Mouse (Mus musculus) lung, postnatal 10 days (tissue): Measurements from ENCODE around the gene Gm20518.

Source experiments
- DNase-seq: peaks from one replicate; pipeline ENCODE4 v3.0.0; 2021

Gm20518 gene

DNA sequence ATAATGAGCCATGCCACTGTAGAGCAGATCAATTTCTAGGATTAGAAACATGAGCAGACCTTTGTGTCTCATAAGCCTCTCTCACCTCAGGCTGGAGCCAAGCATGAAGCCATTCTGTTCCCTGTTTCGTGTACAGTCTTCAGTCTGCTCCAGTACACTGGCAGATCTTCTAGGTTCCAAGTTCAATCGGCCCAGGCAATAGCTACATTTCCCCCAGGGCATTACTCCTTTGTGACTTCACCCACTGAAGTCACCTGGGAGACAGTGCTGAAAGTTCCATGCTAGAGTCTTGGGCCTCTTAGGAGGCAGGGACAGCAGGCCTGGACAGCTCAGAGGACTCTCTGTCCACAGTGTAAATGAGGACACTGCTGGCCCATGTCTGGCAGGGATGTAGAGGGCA lies 2.5 kb upstream of the Gm20518 start, which contains the start of gene Tssk1:
TSS of gene Tssk1 (plus strand) at position 301 of the 400 bp plus-strand sequence.
- no peak for DNase-seq

DNA sequence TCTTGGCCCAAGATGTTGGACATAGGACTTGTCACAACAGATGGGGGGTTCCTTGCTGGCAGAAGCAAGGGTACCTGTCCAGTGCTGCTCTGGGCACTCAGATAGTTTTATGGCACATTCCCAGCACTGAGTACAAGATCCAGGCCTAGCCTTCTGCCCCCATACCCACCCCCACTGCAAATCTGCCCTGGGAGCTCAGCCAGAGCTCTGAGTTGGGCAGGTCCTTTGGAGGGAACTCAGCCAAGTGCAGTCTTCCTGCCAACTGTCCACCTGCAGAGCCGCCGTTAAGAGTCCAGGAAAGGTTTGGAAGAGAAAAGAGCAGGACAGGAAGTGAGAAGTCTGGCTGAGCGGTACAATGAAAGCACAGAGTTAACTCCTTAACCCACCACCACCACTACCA lies 1.1 kb upstream of the Gm20518 start:
- peak; percentile 51 for DNase-seq

DNA sequence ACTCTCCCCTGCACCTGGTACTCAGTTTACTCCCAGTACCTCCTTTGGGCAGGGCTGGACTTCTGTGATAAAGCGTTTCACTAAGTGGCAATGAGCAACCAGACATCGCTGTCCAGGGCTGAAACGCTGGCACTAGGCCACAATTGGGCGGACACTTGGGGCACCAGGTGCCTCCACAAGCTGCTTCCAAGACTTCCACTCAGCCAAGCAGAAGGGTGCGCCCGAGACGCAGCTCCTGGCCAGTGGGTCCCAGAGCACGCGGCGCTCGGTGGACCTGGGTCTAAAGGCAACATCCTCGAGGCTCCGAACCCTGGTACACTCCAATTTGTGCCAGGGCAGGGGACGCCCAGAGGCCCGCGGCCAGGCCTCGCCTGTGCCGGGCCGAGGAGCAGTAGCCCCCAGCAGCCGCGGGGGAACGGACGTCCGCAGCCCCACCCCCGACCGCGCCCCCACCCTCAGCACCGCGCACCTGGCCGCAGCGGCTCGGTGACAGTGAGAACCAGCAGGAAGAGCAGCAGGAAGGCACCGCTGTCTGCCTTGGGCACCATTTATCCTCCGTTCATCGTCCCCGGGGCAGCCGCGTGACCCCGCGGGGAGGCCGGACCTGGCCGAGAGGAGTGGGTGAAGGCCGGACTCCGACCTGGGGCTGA lies 429 bp downstream of the Gm20518 start:
- DNase-seq: peak; percentile 84

DNA sequence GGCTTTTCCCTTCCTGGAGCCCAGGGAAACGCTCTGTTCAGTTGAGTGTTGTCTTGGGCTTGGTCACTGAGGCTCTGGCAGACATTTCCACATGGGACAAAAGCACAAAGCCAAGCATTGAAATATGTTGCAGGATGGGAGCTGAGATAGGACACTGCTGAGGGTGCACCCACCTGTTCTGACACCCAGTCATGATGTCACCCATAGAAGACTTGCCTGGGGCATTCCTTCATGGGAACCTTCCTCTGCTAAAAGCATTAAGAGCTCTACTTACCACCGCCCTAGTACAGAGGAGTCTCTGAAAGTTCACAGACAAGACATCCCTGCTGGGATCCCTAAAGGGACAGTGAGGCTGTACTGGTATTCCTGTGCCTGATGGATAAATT lies 1.1 kb downstream of the Gm20518 start:
- no peak for DNase-seq

DNA sequence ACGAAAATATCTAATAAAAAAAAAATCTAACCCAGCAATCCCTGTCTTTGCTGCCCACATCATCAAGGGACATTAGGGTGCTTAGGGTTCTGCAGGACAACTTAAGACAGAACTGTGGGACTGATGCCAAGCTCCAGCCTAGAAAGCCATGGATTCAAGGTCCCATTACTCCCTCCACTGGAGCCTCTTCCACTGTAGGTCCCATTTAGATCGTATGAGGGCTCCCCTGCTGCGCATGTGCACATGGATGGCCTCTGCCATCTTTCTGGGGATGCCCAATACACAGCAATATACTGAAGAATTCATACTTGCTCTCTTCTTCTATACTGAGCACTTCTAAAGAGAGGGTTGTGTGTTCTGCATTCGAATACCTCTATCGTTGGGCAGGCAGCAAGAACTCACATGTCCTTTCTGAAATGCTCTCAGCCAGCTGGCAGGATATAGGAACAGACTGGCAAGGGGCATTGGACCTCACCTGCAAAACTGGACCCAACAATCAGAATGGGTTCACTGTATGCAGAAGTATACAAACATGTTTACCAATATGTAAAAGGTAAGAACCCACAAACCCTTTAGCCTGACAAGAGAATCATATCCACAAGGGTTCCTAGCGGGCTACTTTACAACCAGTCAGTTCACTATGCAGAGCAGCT lies 1.7 kb downstream of the Gm20518 start:
- no peak for DNase-seq

DNA sequence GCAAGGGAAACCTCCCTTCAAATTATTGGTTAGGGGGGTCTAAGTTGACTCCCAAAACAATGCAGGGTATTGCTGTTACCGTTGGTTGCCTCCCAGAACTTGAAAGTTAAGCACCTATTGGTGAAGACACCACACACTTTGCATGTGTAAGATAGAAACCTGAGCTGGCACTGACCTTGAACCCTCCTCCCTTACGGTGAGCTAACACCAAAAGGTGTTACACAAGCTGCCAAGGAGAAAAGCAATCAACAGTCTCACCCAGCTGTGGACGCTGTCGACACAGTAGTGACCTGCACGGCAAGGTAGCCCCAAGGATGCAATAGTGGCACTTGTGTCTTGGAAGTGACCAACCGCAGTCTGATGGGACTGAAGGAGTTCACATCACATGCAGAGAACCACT lies 7.4 kb downstream of the Gm20518 start:
- DNase-seq: no peak

DNA sequence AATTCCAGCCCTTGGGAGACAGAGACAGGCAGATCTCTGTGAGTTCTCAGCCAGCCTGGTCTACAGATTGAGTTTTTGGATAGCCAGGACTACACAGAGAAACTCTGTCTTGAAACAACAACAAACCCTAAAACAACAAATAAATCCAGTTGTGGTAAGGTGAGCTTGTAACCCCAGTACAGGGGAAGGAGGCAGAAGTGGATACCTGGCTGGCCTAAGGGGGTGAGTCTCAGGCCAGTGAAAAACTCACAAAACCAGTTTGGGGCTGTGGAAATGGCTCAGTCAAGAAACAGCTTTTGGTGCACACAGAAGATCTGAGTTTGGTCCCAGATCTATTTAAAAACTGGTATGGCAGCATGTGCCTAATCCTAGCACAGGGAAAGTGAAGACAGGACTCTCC lies 9.3 kb downstream of the Gm20518 start:
- DNase-seq: no peak

DNA sequence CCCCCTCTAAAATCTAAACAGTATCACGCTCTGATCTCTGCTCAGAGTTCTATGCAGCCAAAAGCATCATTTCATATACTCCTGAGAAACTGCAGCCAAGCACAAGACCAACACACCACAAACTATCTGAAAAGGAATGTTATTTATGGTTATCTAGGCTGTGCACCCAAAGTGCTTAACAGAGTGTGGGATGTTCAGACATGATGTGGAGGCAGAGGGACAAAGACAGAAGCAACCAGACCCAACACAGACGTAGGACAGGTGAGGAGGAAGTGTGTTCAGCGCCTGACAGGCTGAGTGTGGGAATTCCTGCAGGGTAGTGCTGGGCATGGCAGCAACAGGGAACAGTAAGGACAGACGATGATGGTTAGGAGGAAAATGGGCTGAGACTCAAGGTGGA lies 11.9 kb downstream of the Gm20518 start:
- no peak for DNase-seq

DNA sequence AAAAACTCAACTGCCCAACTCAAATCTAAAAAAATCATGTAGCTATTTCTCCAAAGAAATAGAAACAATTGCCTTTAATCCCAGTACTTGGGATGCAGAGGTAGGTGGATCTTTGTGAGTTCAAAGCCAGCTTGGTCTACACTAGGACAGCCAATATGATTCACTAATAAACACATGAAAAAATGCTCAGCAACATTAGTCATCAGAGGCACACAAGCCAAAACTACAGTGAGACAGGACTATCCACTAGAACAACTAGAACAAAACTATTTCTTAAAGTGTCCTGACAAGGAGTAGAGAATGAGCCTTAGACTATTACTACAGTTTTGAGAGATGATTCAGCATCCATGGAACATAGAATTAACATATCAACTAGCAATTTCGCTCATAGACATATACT lies 15.4 kb downstream of the Gm20518 start:
- DNase-seq: no peak

DNA sequence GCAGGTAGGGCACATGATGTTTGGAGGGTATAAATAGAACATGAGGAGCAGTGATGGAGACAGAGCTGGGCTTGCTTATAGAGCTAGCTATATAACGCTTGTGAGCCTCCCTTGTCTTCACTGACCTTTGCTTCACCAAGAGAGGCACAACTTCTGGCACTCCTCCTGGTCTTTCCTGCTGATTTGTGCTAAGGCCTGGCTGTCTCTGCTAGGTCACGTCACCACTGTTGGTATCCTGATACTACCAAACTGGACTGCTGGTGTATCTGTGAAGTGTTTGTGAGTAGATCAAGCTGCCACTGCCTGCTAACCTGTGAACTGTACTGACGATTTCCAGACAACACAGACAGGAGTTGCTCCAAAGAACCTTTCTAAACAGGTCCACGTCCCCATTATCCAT lies 16.3 kb downstream of the Gm20518 start:
- DNase-seq: no peak

DNA sequence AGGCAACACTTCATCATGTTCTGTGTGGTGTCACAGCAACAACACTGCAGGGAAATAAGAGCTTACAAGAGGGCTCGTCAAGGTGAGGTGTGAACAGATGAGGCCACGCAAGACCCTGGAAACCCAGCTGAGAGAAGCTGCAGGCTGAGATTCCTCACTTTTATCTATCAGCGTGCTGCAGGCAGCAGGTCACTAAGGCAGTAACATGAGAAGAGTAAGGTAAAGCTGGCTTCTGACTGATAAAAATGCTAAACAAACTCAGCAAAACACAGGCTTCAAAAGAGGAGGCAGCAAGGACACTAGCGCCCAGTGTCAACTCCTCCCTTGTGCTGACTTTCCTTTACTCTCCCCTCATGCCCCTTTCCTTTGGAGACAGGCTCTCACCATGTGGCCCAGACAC lies 18.5 kb downstream of the Gm20518 start:
- DNase-seq: no peak

DNA sequence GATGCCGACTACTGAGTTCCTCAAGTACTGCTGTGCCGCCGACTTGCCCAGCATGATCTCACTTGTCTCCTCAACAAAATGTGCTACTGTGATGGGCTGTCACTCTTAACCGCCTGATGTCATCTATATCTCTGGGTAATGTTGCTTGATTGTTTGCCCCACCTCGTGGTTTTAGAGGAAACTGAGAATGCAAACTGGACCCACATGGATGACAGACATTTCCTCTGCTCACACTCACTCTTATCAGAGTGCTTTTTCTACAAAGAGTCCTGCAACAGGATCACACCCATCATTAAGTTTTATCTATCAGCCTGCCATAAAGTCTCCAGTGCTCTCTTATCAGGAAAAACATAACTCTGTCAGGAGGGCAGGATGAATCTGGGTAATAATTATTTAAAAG lies 20.2 kb downstream of the Gm20518 start:
- no peak for DNase-seq

DNA sequence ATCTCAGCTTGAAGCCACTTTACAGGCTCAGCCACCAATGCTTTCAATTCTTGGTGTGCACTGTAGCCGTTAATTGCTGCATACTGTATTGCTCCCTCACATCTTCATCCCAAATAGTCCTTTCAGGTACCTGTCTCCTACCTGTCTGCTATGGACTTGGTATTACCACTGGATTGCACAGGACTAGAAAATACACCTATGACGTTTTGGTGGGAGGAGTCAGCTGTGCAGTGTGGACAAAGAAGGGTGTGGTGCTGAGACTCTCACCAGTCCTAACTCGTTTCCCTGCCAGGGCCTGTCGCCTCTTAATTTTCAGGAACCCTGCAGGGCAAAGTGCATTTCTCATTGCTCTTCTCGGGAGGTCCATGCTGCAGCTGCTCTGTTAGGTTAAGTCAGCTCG lies 25.7 kb downstream of the Gm20518 start:
- DNase-seq: peak; percentile 27

DNA sequence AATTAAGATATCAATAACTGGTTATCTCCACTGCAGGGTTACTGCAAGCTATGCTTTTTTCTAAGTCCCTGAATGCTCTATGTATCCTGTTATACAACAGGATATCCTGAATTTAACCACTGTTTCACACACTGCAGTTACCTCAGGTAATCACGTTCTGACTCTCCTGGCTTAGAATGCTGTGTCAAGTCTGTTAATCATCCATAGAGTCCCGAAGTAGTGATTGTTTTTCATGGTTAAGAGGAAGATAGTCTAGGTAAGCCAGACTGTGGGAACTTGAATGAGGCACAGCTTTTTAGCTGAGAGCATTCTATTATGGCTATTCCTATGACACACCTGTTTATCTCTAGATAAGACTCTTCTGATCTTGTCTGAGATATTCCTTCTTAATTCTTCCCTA lies 26.2 kb downstream of the Gm20518 start:
- no peak for DNase-seq

DNA sequence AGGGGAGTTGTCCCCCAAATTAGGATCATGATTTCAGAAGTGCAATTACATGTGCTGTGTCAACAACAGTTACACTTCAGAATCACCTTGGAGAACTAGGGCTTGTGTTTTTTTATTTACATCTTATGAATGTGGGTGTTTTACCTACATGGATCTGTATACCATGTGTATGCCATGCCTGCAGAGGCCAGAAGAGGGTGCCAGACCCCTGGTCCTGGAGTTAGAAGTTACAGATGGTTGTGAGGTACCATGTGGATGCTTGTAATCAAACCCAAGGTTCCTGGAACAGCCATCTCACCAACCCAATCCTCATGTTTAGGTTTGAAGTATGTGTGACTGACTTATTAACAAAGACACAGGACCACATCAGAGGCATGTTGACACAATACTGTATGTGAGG lies 32.9 kb downstream of the Gm20518 start:
- no peak for DNase-seq

DNA sequence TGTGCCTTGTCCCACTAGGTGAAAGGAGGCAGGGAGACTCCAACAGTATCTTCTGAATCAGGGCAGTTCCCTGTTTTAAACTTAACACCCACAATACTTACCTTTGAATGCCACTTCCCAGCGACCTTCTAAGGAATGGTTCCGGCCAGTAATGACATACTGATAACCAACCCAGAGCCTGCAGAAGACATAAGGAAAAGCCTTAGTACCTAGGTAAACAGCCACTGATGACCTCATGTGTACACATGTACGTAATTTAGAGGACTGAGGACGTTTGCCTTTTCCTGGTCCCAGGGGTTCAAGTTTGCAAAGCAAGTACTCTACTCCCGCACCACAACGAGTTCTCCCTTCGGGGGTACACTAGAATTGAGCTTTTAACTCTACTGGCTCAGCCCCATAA lies 34.3 kb downstream of the Gm20518 start:
- DNase-seq: no peak

DNA sequence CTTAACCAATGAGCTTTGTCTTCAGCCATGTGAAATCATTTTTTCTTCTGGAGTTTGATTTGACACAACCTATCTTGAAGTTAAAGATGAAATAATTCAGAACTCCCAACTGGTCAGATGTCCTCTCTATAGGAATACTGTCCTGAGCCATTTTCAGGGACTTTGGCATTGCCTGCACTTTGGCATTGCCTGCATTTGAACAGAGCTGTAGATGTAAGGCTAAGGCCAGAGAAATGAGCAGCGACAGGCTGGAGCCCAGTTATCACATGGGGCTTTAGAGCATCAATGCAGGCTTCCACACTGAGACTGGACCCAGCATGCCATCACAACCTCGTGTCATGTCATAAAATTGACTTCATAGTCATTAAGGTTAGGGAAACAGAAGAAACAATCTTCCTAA lies 38.2 kb downstream of the Gm20518 start:
- no peak for DNase-seq

DNA sequence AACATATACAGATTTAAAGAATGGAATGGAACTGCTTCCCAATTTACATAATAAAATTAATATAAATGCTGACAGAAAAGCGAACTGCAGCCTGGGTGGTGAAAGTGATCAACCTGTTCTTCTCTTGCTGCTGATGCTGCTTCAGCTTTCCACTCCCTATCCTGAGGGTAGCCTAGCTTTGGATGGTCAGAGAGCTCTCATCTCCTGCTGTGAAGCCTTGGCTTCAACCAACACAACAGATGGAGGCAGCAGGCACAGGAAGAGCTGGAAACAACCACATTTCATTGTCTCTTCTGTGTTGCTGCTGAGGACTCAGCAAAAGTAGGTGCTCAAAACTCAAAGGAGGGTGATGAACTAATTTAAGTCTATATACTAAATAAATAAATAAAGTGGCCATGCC lies 39.6 kb downstream of the Gm20518 start:
- DNase-seq: no peak

DNA sequence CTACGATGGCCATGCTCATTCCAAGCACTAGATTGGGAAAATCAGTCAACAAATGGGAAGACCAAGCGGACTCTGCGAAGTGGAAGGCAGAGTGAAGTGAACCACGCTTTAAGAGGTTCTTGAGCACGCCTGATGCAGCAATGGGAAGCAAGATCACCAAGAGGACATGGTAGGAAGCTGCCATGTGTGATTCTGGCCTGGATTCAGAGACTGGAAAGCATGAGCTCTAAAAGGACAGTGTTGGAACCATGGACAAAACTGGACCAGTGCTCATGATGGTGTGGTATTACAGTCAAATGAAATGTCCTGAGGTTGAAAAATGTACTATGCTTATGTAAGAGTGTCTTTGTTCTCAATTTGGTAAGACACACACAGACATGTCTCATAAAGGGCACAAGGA lies 40.1 kb downstream of the Gm20518 start:
- no peak for DNase-seq

DNA sequence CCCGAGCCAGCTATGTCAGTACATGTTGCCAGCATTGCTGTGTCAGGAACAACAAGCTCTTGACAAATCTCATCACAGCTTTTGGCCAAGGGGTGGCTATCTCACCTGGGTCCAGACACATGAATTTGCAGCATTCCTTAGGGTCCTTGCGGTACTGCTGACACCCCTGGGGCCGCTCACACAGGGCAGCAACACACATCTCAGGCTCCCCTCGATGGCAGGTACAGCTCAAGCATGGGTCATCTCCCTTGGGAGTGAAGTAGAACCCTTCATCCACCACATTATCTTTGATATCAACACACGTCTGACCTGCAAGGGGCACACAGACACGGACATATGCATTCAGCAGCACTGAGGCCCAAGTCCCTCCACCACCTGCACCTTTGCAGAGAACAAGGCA lies 42.0 kb downstream of the Gm20518 start:
- no peak for DNase-seq

DNA sequence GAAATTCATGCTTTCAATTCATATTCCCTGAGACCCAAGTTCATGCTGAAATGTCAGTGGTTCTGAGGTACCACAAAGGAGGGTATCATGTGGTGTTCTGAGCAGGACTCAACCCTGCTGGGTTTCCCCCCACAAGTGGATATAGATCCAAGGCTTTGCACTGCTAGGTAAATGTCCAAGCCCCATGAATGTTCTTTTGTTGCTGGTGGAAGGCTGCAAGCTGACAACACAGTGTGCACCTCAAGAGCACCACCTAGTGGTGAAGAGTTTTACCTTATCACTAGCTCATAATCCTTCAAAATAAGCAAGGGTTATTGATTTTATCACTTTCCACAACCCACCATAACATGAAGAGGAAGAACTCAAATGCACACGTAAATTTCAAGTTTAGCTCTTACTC lies 42.5 kb downstream of the Gm20518 start:
- peak; percentile 66 for DNase-seq

DNA sequence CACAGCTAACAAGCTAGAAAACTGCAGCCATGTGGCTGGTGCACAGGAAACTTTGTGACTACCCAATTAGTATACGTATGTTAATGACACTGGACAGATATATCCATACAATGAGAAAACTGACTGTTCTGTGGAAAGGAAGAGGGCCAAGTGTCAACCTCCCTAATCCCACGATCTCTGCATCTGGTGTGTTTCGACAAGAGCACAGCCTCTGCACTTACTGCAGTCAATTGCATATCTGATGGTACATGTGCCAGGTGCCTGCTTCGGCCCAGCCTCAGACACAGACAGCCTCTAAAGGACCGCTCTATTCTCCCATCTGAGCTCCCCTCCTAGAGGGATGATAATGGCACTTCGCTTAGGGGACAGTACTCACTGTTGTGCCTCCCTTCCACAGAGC lies 43.0 kb downstream of the Gm20518 start:
- DNase-seq: no peak

DNA sequence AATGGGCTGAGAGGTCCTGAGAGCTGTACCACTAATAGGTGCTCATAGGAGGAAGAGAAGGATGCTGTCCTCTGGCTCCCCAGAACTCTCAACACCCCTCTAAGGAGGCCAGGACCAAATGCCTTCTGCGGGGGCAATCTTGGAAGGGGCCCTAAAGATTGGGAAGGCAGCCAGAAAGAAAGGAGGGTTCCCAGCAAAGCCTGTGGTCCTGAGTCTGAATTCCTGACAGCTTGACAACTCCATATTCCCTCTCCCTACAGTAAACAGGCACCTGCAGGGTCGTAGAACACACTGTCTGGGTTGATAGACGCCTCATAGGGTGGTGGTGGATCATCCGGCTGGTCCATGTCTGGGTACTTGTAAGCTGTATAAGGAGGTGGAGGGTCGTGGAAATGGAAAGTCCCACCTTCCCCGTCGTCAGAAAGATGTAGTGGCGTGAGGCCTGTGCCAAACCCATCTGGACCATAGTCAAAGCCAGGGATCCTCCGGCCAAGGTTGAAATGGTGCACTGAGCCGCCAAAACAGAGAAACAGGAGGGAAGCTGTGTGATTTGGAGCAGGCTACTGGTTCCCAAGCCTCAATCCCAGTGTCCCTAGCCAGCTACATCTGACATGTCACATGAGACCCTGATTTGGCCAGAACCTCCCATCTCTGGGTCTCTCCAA lies 47.6 kb downstream of the Gm20518 start:
- DNase-seq: no peak

DNA sequence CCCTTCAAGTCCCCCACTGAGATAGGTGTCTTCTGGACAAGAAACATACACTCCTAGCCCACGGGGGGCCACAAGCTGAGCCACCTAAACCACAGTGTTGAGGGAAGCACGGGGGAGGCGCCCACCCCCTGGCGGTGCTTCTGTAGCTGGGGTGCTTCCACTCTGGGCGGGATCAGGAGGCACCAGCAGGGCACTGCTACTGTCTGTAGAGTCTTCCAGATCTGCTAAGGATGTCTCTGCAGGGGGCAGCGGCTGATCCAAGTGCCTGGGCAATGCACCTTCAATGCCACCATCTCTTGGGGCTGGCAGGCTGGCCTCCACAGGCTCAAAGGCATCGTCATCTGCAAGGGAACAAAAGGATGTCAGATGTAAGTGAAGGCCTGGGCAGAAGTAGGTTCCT lies 49.0 kb downstream of the Gm20518 start:
- DNase-seq: no peak

DNA sequence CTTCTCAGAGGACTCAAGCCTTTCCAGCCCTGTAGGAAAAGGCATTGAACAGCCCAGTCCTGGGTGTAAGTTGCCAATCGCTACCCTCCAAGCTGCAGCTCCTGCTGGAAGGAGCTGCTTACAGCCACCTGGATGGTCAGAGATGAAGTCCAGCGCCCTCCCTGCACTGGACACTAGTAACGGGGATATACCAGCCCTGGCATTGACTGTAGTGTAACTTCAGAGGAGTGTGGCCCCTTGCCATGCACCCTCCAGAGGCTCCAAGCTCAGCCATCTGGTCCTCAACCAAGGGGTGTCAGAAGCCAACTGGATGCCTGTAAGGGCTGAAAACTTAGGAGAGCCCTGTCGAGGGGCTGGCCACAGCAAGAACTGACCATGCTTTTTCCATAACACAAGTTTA lies 51.5 kb downstream of the Gm20518 start:
- no peak for DNase-seq
